In genomic region chr4:134127793-134128192, GRCm38 (mm10) we compare ENCODE assay signal across 8 mouse cellular contexts. TPM values are rescaled to one million over a fixed set of nuclear protein-coding genes. Genes with fewer than 3 reads are reported as not detected.
DNase-seq lines count a peak whose midpoint lies in the region; ATAC-seq lines count a peak whose summit lies in the region.

No protein-coding gene starts in this region.

- DNase-seq in lung, postnatal 4 days = no peak
- no peak for DNase-seq in right cerebral cortex, postnatal 10 days (ENCODE audit: low spot score in 2 of 2)
- no peak for DNase-seq in embryo, embryonic 9.5 days (ENCODE audit: extremely low spot score)
- no peak for DNase-seq in layer of hippocampus, adult 18-20 months (ENCODE audit: low spot score in 2 of 2)

- H3K27ac ChIP-seq in lung, embryonic 16.5 days (ENCODE audit: low read length) = no peak overlapping the region; the same call in 1 of the 2 replicates
- H3K27ac ChIP-seq in embryonic facial prominence, embryonic 15.5 days (replicated peaks) = peak overlapping the region; percentile 82; the same call in 1 of the 2 replicates
- peak overlapping the region; percentile 88; the same call in 1 of the 2 replicates for H3K27ac ChIP-seq in intestine, embryonic 16.5 days (ENCODE audit: low read length)
- H3K27ac ChIP-seq in neural tube, embryonic 14.5 days (ENCODE audit: low read depth, low read length) = no peak overlapping the region

- peaks cover 5% of the 10 kb centered on the region; the same call in 1 of the 2 replicates for H3K36me3 ChIP-seq in lung, embryonic 16.5 days (ENCODE audit: control insufficient read depth, insufficient read depth, low read length)
- peaks cover 9% of the 10 kb centered on the region for H3K36me3 ChIP-seq in embryonic facial prominence, embryonic 15.5 days
- H3K36me3 ChIP-seq in intestine, embryonic 16.5 days (ENCODE audit: control insufficient read depth, insufficient read depth, low read length) = no peaks in the 10 kb centered on the region; the same call in 1 of the 2 replicates
- no peaks in the 10 kb centered on the region for H3K36me3 ChIP-seq in neural tube, embryonic 14.5 days (ENCODE audit: control insufficient read depth, insufficient read depth, low read length)

- H3K9me3 ChIP-seq in lung, embryonic 16.5 days (ENCODE audit: control insufficient read depth, low read length) = no peaks in the 10 kb centered on the region
- no peaks in the 10 kb centered on the region for H3K9me3 ChIP-seq in embryonic facial prominence, embryonic 15.5 days (replicated peaks)
- H3K9me3 ChIP-seq in intestine, embryonic 16.5 days (ENCODE audit: control insufficient read depth, low read length) = no peaks in the 10 kb centered on the region
- no peaks in the 10 kb centered on the region for H3K9me3 ChIP-seq in neural tube, embryonic 14.5 days (ENCODE audit: control insufficient read depth, low read length)

- H3K4me3 ChIP-seq in lung, embryonic 16.5 days (ENCODE audit: low read length) = peak overlapping the region; percentile 84
- peak overlapping the region; percentile 69 for H3K4me3 ChIP-seq in embryonic facial prominence, embryonic 15.5 days (replicated peaks)
- peak overlapping the region; percentile 87 for H3K4me3 ChIP-seq in intestine, embryonic 16.5 days (ENCODE audit: low read length)
- peak overlapping the region; percentile 84 for H3K4me3 ChIP-seq in neural tube, embryonic 14.5 days (ENCODE audit: low read depth, low read length)

- ATAC-seq in lung, embryonic 16.5 days (ENCODE audit: low read depth) = no peak
- no peak for ATAC-seq in embryonic facial prominence, embryonic 15.5 days (ENCODE audit: insufficient number of reproducible peaks, low FRiP score, low TSS enrichment, low read depth)
- no peak for ATAC-seq in intestine, embryonic 16.5 days
- ATAC-seq in neural tube, embryonic 14.5 days (ENCODE audit: low read depth) = no peak

- peaks cover 16% of the 10 kb centered on the region for H3K4me1 ChIP-seq in lung, embryonic 16.5 days (replicated peaks; ENCODE audit: control insufficient read depth, insufficient read depth, low read length)
- peaks cover 49% of the 10 kb centered on the region for H3K4me1 ChIP-seq in embryonic facial prominence, embryonic 15.5 days
- peaks cover 52% of the 10 kb centered on the region for H3K4me1 ChIP-seq in intestine, embryonic 16.5 days (ENCODE audit: control insufficient read depth, insufficient read depth, low read length)
- H3K4me1 ChIP-seq in neural tube, embryonic 14.5 days (ENCODE audit: control insufficient read depth, insufficient read depth, low read length) = peaks cover 11% of the 10 kb centered on the region; the same call in 1 of the 2 replicates

- no peaks in the 10 kb centered on the region for H3K27me3 ChIP-seq in lung, embryonic 16.5 days (ENCODE audit: control insufficient read depth, insufficient read depth, low read depth, low read length)
- no peaks in the 10 kb centered on the region for H3K27me3 ChIP-seq in embryonic facial prominence, embryonic 15.5 days
- no peaks in the 10 kb centered on the region for H3K27me3 ChIP-seq in intestine, embryonic 16.5 days (replicated peaks; ENCODE audit: control insufficient read depth, insufficient read depth, low read length)
- no peaks in the 10 kb centered on the region for H3K27me3 ChIP-seq in neural tube, embryonic 14.5 days (ENCODE audit: control insufficient read depth, insufficient read depth, low read length)

- WGBS in lung, embryonic 16.5 days = 46% methylated on average over 8 of the region's 8 CpGs
- WGBS in embryonic facial prominence, embryonic 15.5 days = 48% methylated on average over 8 of the region's 8 CpGs
- WGBS in intestine, embryonic 16.5 days = 56% methylated on average over 8 of the region's 8 CpGs
- 66% methylated on average over 8 of the region's 8 CpGs for WGBS in neural tube, embryonic 14.5 days

- H3K4me2 ChIP-seq in lung, embryonic 16.5 days (ENCODE audit: low read depth, low read length) = peak overlapping the region; percentile 83
- H3K4me2 ChIP-seq in embryonic facial prominence, embryonic 15.5 days (replicated peaks) = peak overlapping the region; percentile 68
- peak overlapping the region; percentile 90 for H3K4me2 ChIP-seq in intestine, embryonic 16.5 days (ENCODE audit: low read depth, low read length)
- H3K4me2 ChIP-seq in neural tube, embryonic 14.5 days (ENCODE audit: low read depth, low read length) = peak overlapping the region; percentile 78

- peak overlapping the region; percentile 90 for H3K9ac ChIP-seq in lung, embryonic 16.5 days (ENCODE audit: low read length)
- H3K9ac ChIP-seq in embryonic facial prominence, embryonic 15.5 days = peak overlapping the region; percentile 71
- H3K9ac ChIP-seq in intestine, embryonic 16.5 days (ENCODE audit: low read depth, low read length) = peak overlapping the region; percentile 92
- peak overlapping the region; percentile 92 for H3K9ac ChIP-seq in neural tube, embryonic 14.5 days (replicated peaks; ENCODE audit: low read depth, low read length)

RNA-seq across cellular contexts. Expression of gene Sh3bgrl3, which starts 0.8 kb away (rescaled TPM):
- 466 and 467 TPM in 2 replicates for polyA plus RNA-seq in lung, embryonic 16.5 days (2015; fragmentation: Nextera tagmentation; extraction: Ambion mirVana)
- polyA plus RNA-seq in embryonic facial prominence, embryonic 15.5 days (2015; fragmentation: Nextera tagmentation; extraction: Ambion mirVana) = 470 and 490 TPM in 2 replicates
- polyA plus RNA-seq in intestine, embryonic 16.5 days (2015; fragmentation: Nextera tagmentation; extraction: Ambion mirVana) = 428 and 452 TPM in 2 replicates
- polyA plus RNA-seq in neural tube, embryonic 14.5 days (2014; fragmentation: Nextera tagmentation; extraction: Ambion mirVana) = 395 and 405 TPM in 2 replicates
- 100 to 1,000 TPM; 250 to 270 TPM for total RNA-seq in layer of hippocampus, adult 18-20 months (2021)

RNA-seq across cellular contexts. Expression of gene Ubxn11, which starts 25.4 kb away (rescaled TPM):
- 14.9 and 16.6 TPM in 2 replicates for polyA plus RNA-seq in lung, embryonic 16.5 days (2015; fragmentation: Nextera tagmentation; extraction: Ambion mirVana)
- 16.9 and 23.7 TPM in 2 replicates for polyA plus RNA-seq in embryonic facial prominence, embryonic 15.5 days (2015; fragmentation: Nextera tagmentation; extraction: Ambion mirVana)
- polyA plus RNA-seq in intestine, embryonic 16.5 days (2015; fragmentation: Nextera tagmentation; extraction: Ambion mirVana) = 4.3 and 5.6 TPM in 2 replicates
- polyA plus RNA-seq in neural tube, embryonic 14.5 days (2014; fragmentation: Nextera tagmentation; extraction: Ambion mirVana) = 21.7 and 26.9 TPM in 2 replicates
- total RNA-seq in layer of hippocampus, adult 18-20 months (2021) = 10 to 100 TPM; 33.5 TPM

RNA-seq across cellular contexts. Expression of gene Cd52, which starts 32.9 kb away (rescaled TPM):
- 23.8 and 24.7 TPM in 2 replicates for polyA plus RNA-seq in lung, embryonic 16.5 days (2015; fragmentation: Nextera tagmentation; extraction: Ambion mirVana)
- polyA plus RNA-seq in embryonic facial prominence, embryonic 15.5 days (2015; fragmentation: Nextera tagmentation; extraction: Ambion mirVana) = 17.1 and 17.9 TPM in 2 replicates
- 27.8 and 28.4 TPM in 2 replicates for polyA plus RNA-seq in intestine, embryonic 16.5 days (2015; fragmentation: Nextera tagmentation; extraction: Ambion mirVana)
- polyA plus RNA-seq in neural tube, embryonic 14.5 days (2014; fragmentation: Nextera tagmentation; extraction: Ambion mirVana) = 2.1 and 4.7 TPM in 2 replicates
- 1 to 10 TPM in 1 of 2 experiments, under 1 TPM in 1; 0.74 to 1.9 TPM for total RNA-seq in layer of hippocampus, adult 18-20 months (2021)

RNA-seq across cellular contexts. Expression of gene Cep85, which starts 59.1 kb away (rescaled TPM):
- 51.9 and 56.1 TPM in 2 replicates for polyA plus RNA-seq in lung, embryonic 16.5 days (2015; fragmentation: Nextera tagmentation; extraction: Ambion mirVana)
- polyA plus RNA-seq in embryonic facial prominence, embryonic 15.5 days (2015; fragmentation: Nextera tagmentation; extraction: Ambion mirVana) = 37.4 and 41.8 TPM in 2 replicates
- polyA plus RNA-seq in intestine, embryonic 16.5 days (2015; fragmentation: Nextera tagmentation; extraction: Ambion mirVana) = 112 and 125 TPM in 2 replicates
- polyA plus RNA-seq in neural tube, embryonic 14.5 days (2014; fragmentation: Nextera tagmentation; extraction: Ambion mirVana) = 14.8 and 18.2 TPM in 2 replicates
- 10 to 100 TPM; 15.3 to 17.2 TPM for total RNA-seq in layer of hippocampus, adult 18-20 months (2021)

Comparison
In these comparisons a context has a peak if more than half of its experiments do, and no peak if none do; other contexts are left out.
1. H3K27ac ChIP-seq: peak in embryonic facial prominence, embryonic 15.5 days (single experiment) and intestine, embryonic 16.5 days (single experiment); none in lung, embryonic 16.5 days (single experiment) and neural tube, embryonic 14.5 days (single experiment).
2. Peak in every context shown above with its lines, with median percentiles within 50 percentile points of each other: H3K4me2 ChIP-seq, H3K4me3 ChIP-seq and H3K9ac ChIP-seq.